Mouse (Mus musculus) megakaryocyte, adult 5-6 weeks (primary cell): Measurements from ENCODE around the gene Zdhhc21. TPM values are rescaled to one million over a fixed set of nuclear protein-coding genes. Genes with fewer than 3 reads are reported as not detected.

ENCODE experiments used
- ATAC-seq: 2 replicates; pipeline ENCODE4 v1.8.0; 2016; ENCODE audit warnings: mild to moderate bottlenecking, inconsistent platforms; ENCODE audit not compliant: poor library complexity, severe bottlenecking
- total RNA-seq, 2 experiments: library from RNA; stranded (forward) in 1 of 2; stranded (reverse) in 1 of 2; fragments of 153-499, 151-499 nt in 1 of 2; fragments of 221-1000, 200-1000 nt in 1 of 2; gene quantifications; 2 replicates each; pipeline versions ENCODE4 v1.2.3 to v1.2.4; 2015 to 2017

The Zdhhc21 gene
- total RNA-seq (2015) (33.4 and 38.2 TPM in 2 replicates), total RNA-seq (2017) (24.7 and 33.2 TPM in 2 replicates)

DNA sequence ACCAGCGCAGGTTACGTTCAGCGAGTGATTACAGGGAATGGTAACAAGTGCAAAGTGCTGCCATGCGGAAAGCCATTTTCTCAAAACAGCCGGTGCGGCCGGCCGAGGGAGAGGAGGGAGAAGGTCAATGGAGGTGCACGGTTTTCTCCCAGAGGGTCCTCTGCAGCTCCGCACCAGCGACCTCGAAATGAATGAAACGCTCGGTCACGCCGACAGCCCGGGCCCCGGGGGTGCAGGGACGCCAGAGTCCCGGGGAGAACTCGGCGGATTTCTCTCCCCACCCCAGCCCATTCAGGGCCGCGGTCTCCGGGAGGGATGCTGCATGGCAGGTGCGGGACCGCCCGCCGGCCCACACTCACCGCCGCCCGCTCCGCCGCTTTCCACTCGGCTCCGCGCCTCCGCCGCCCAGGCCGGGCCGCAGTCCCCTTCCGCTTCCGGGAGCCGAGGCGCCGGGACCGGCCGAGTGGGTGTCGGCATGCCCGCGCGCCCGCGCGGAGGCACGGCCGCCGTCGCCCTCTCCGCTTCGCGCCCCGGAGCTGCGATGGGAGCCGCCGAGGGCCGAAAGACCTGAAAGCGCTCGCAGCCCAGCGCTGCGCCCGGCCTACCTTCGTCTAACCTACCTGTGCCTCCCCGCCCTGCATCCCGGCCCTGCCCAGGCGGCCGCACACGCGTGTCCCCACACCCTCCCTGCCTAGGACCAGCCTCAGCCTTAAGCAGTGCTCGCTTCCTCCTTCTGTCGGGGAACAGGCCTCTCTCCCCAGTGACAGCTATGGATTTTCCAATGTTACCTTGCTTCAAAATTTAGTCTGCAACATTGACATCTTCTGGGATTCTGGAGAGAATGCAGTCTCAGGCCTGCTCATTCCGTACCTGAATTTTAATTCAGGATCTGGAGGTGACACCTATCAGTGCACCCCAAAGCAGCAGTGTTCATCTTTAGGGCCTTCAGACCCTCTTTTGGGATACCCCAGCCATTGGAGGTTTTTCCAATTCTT lies at the start of gene Zdhhc21:
Gene Zdhhc21, minus strand, starts transcription at position 828 of the 995 bp plus-strand sequence.
- ATAC-seq, result peak; percentile 90

DNA sequence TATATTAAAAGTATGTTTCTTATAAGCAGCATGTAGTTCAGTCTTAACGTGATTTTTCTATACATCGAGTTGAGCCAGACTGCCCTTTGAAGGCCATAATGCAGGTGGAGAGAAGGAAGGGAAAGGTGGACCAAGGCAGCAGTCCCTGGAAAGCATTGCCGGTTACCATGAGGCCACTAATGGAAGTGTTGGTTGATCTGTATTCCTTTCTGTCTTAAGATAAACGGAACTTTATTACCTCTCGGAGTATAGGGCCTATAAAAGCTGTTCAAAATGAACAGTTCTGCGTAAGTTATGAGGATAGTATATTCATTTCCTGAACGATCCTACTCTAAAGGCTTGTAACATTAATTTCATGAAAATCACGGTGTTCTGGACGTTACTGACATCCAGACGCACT lies 35.5 kb upstream of the Zdhhc21 start:
- no peak for ATAC-seq

DNA sequence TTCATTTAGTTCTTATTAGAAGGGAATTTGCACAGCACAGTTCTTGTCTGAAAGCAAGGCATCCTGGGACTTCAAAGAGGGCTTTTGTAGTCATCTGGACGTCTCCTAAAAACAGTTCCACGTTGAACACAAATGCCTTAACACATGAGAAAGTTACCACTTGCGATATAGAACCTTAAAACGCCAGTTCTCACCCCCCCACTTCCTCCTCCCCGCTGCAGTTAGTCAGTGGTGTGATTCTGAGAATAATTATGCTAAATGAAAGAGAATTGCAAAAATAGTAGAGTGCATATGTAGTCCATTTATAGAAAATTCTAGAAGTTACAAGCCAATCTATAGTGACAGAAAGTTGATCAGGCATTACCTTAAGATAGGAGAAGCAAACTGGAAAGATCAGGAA lies 32.5 kb upstream of the Zdhhc21 start:
- no peak for ATAC-seq

DNA sequence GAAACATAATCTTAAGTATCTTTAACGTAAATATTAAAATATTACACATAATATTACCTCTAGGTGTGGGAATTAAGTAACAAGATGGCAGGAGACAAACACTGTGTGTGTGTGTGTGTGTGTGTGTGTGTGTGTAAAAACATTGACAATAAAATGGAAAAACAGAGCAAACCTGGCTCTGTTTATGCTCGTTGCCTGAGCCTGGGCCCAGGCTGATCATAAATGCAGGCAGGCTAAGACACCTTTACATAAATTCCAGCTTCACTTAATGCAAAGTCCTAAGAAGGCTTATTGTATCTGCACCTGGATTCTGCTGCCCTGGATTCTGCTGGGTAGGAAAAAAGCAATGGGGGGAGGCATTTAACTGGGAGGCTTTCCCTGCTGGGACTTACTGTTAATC lies 31.8 kb upstream of the Zdhhc21 start:
- ATAC-seq, result no peak

DNA sequence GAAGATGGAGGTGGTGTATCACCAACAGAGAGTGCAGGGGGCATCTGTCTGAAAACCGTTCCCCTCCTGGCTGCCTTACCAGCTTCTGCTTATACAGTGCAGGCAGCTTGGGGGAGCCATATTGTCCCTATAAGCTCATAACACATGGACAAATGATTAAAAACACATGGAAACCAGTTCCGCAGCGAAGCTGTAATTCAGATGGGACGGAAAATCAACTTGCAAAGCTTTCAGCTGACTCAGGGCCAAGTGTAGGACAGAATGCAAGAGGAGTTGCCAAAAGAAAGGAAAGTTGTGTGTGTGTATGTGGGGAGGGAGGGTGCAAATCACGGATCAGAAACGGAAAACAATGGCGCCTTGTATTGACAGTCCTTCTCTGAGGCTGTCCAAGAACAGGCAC lies 31.3 kb upstream of the Zdhhc21 start:
- no peak for ATAC-seq

DNA sequence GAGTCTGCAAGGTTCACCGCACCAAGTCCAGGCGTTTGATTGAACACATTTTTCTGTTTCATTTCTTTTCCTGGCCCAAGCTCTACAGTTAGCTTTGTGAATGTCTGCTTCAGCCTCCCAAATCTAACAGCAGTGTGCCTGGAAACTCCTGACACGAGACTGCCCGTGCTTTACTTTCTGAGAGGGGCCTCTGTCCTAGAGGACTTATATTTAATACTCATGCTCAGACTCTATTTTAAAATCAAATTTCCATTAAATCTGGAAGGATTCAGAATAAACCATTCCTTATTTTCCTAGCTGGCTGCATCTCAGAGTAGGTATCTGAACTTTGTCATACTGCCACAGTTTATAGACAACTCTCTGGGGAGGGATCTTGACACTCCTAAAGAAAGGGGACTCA lies 30.8 kb upstream of the Zdhhc21 start:
- no peak for ATAC-seq

DNA sequence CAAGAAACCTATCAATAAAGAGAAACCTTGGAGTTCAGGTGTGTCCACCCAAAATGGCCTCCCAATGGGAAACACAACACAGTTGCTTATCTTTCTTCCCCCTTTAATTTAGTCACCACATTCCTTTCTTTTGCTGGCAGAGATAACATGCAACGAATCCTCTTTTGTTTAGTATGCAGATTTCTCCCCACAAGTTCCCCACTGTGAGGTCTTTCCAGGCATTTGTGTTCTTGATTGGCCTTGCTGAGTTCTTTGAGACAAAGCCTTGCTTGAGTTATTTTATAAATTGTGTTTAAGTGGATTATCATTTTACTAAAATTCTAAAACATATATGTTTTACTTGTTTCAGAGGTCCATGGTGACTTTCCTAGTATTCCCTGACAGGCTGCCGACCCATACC lies 26.4 kb upstream of the Zdhhc21 start:
- ATAC-seq, result no peak

DNA sequence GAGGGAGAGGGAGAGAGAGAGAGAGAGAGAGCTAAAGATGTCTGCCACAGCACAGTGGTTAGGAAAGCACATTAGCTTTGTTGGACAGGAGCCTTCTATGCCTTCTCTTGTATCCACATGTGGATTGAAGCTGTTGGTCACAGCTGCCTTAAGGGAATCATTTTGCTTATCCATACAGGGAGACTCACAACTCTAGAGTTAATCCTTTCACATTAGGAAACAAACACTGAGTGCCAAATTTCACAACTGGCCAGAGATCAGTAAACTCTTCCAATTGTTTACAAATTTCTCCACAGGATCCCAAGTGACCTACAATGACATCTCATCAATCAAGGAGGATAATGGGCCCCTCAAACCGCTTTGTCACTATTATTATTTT lies 25.8 kb upstream of the Zdhhc21 start:
- no peak for ATAC-seq

DNA sequence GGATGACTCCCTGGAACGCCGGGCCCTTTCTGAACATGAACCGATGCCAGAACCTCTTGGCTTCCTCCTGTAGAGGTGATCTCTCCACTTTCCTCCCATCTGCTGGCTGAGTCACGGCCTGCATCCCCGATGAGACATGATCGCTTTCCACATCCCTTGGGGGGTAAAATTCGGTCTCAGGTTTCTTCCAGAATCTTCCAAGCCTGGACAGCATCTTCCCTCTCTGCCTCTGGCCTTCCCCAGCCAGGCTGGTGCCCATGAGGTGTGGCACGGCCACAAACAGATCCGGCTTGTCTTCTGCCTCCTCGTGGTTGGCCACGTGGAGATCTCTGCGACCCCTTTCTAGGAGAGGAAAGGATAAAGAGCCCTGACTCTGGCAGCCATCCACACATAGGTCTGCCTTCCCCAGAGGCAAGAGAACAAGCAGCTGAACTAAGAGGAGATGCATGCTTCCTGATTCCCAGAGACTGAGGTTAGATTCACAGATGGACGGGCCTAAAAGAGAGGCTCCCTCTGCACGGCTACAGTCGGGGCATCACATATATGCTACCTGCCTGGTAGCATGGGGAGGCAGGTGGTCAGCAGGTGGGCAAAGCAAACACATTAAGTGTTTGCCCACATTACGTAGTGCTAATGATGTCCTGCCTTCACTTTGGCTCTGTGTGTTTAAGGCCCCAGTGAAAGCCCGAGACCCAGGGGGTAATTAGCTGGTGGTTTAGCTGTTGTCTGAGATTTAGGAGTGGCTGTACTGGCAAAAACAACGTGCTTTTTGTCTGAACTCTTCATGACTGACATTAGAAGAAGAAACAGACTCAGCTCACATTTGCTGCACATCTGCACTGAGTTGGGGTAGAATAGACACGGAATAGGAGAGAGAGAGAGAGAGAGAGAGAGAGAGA lies 25.1 kb upstream of the Zdhhc21 start, which contains the start of gene Cer1:
Gene Cer1, minus strand, starts transcription at position 513 of the 899 bp plus-strand sequence.
- no peak for ATAC-seq

DNA sequence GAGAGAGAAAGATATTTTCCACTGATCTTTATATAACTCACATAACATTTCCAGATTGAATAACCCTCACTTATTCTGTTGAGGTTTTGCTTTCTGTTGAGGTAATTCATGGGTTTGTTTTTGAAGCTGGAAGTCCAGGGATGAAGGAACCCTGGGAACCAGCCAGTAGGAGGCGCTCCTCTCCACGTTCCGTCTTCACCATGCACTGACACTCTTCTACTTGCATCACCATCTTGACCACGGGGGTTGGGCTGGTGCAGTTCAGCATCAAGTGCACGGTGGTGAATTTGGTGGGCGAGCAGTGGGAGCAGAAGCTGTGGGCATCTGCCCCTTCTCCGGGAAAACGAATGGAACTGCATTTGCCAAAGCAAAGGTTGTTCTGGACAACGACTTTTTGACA lies 22.7 kb upstream of the Zdhhc21 start:
- no peak for ATAC-seq

DNA sequence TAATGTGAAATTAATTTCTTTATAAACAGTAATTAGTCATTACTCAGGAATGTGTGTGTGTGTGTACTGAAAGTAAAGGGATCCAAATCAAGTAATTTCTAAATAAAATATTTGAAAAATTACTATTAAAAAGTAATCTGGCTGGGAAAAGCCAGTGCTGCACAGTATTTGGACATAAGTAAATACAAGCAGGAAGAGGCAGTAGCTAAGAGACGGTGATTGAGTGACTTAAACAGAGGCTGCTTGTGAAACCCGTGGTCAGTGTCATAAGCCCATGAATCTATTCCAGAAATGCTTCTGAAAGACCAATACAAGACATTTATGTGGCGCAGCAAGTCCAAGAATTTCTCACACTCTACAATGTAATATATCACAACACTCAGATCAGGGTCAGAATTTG lies 21.6 kb upstream of the Zdhhc21 start:
- ATAC-seq, result no peak

DNA sequence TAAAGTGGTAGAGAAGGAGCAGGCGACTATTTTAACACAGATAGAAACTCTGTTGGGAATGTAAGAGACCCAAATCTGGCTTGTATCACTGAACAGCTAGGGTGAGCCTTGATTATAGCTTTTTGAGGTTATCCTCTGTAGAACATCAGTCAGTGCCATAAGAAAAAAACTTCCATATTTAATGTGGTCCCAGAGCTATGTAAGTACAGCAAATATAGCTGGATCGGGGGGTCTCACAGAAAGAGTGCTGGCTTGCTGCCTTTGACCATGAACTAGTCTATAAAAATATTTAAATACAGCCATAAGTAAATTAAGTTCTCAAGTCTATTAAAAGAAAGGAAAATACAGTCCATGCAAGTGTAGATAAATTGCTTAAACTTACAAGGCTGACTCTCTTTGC lies 20.5 kb upstream of the Zdhhc21 start:
- ATAC-seq, result no peak

DNA sequence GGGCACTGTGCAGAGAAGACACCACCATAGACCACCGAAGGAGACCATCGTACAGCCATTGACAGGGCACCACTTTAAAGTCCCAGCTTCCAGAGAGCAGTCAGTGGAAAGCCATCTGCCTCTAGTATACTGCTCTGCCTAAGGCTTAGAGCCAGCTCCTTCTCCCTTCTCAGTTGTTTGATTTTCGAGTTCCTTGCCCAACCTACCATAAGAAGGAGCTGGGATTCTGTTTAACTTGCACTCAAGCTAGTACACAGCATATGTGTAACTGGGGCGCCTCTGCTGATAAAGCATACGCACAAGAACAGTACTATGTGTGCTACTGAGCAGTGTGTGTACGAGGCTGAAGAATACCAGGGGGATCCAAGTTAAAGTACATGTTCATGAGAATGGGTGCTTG lies 19.4 kb upstream of the Zdhhc21 start:
- no peak for ATAC-seq

DNA sequence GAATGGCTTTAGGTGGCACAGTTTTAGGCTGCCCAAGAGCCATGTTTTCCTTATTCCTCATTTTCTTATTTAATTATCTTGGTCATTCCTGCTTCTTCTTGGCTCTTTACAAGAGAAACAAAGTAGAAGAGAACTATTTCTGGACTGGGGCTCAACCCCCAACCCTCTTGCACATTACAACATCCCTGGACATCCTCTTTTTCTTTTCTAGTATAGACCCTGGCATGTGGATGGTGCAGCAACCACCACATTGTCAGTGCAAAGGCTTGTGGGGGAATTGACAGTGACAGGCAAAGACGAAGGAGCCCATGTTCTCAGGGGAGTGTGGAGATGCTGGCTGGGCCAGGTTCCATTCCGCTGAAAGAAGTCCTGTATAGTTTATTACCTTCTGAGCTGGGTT lies 16.9 kb upstream of the Zdhhc21 start:
- ATAC-seq, result peak; percentile 83

DNA sequence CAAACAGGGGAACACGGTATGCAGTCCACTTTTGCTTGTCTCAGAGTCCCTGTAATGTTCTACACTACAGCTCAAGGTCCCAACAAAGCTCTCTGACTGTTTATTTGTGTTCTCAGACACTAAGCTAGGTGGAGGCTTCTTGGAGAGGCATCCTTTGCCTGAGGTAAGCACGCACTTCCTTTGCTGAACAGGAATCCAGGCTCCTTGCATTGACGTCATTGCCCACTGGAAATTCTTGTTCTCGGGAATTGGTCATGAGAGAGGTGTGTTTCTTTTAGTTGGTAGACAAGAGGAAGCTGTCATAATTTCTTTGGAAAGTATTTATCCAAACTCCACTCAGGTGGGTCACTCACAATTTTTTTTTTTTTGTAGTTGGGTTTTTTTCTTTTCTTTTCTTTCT lies 15.8 kb upstream of the Zdhhc21 start:
- ATAC-seq, result no peak

DNA sequence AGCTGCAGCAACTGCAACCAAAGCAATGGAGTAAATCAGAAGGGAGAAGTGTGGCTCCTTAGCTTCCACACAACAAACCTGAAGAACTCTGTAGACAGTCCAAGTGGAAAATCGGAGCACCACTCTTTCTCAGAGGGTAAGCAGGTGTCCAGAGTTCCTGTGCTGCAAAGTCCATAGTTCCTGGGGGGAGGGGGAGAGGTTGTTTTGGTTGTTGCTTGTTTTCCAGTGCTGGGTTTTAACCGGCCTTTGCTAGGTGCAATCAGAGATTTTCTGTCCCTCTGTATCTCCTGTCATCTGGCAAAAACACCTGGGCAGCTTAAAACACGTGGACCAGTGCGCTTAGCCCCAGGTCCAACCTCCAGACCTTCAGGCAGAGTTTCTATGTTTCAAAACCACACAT lies 15.0 kb upstream of the Zdhhc21 start:
- no peak for ATAC-seq

DNA sequence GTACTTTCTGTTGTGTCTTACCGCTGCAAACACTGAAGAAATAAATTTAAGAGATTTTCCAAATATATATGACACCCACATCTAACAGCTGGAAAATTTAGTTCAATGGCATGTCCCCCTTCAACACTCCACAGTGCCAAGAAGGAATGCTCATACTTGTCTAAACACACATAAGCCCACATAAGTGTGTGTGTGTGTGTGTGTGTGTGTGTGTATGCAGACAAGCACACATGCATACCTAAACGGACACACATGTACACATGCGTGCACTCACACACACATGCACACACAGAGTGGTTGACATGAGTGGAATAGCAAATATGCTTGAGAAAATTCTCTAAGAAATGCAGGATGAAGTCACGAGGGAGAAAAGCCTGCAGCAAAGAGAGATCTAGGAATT lies 12.8 kb upstream of the Zdhhc21 start:
- ATAC-seq, result no peak

DNA sequence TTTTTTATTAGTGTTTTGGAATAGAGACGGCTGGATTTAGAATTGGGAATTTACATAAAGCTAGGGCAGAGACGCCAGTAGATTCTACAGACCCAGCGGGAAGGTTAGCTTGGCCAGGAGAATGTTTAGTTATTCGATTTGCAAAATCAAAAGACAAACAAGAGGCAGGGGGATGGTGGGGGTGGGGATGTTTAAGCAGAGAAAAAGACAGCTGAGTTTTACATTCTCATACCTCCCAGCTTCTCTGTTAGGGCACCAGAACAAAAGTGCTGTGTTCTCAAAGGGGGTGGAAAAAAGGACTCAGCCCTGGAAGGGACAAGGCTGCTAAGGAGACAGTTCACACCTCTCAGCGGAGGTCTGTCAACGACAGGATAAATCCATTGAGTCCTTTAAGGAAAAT lies 12.4 kb upstream of the Zdhhc21 start:
- no peak for ATAC-seq

DNA sequence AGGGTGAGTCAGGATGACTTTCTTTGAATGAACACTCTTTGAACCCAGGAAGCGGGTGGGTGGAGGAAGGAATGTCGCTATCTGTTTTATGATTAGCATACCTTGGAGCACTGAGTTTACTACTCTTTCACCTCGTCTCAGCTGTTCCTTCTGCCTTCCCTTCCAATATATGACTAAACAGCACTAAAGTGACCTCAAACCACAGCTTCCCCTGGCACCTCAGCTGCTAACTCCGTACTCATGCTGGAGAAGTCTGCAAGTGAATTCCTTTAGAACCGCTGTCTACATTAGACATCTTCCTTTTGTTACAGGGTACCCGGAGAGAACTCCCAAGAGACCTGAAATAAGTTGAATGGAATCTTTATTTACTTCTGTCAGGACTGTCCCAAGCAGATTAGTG lies 11.2 kb upstream of the Zdhhc21 start:
- peak; percentile 69 for ATAC-seq

DNA sequence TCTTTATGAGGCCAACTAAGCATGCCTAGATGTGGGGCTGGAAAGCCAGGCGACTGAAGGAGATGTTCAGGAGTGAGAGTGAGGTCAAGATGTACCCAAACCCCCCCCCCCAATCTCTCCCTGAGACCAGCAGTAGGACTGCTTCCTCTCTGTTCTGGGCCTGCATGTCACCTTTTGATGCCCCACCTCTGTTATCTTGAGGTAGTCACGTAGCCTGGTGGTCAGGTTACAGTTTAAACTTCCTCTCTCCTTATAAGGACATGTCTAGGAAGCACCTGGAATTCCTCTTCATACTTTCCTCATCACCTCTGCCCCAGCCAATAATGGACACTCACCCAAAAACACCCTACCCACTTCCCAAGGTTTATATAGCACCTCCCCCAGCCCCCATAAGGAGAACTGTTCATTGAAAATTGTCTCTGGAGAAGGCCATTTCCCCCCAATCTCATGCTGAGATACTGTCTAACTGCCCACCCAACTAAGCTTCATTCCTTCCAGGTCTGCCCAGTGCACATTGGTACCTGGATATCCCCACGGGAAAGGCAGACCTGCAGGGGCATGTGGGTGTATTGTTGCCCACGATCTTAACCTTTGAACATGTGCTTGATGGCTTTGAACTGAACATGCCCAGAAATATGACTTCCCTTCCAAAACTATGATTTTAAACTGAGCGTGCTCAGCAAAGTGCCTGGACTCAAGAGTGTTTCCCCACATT lies 8.1 kb upstream of the Zdhhc21 start:
- no peak for ATAC-seq

DNA sequence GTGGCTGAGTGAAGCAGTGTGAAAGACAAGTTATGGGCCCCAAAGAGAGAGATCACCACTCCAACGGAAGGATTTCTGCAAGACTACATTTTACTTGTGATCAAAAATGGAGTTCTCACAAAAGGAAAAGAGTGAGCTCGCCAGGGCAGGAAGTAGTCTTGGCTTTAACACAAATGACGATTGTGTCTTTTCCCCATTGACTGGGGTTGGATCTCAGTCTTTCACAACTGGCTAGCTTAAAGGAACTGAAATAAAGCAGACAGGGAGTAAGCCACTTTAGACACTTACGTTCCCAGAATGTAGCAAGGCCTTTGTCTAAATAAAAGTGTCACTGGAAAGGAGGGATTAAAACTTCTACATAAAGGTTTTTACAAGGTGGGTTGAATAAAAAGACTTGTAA lies 7.4 kb upstream of the Zdhhc21 start:
- peak; percentile 82 for ATAC-seq
